Mouse (Mus musculus) neutrophil, adult 5-6 weeks (primary cell): ENCODE results near the gene Zfp704. TPM values are rescaled to one million over a fixed set of nuclear protein-coding genes. Genes with fewer than 3 reads are reported as not detected.

Experiments
- ATAC-seq: fragments of 151-379, 151-347 bp; 2 replicates; pipeline ENCODE4 v1.8.0; 2017; ENCODE audit warnings: mild to moderate bottlenecking, moderate TSS enrichment; ENCODE audit not compliant: insufficient number of reproducible peaks, poor library complexity, low FRiP score, severe bottlenecking; ENCODE audit errors: extremely low read depth
- total RNA-seq: library from RNA; stranded (forward); fragments of 200-1000 nt; gene quantifications from 2 replicates; pipeline ENCODE4 v1.2.3, GENCODE M21; 2017

Gene Zfp704
- total RNA-seq, 1 experiment from 2014 or later = 0.70 TPM

GRCm38 (mm10) chr3:9523081-9523932 is 86.6 kb downstream of the Zfp704 start:
- ATAC-seq = no peak

DNA sequence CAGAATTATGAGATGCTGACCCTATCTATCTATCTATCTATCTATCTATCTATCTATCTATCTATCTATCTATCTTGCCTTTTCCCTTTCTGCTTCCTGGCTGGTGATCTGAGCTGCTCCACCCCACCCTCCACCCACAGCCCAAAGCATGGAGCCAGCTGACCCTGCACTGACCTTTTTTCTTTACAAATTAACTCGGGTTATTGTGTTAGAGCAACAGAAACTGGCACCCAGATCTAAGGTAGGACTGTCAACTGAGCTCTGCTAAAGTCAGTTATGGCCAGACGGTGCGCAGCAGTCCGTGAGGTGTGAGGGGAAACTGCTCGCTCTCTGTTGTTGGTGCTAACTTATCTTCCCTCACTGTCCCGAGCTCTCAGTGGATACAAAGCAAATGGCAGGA is 87.9 kb downstream of the Zfp704 start:
- ATAC-seq = no peak

DNA sequence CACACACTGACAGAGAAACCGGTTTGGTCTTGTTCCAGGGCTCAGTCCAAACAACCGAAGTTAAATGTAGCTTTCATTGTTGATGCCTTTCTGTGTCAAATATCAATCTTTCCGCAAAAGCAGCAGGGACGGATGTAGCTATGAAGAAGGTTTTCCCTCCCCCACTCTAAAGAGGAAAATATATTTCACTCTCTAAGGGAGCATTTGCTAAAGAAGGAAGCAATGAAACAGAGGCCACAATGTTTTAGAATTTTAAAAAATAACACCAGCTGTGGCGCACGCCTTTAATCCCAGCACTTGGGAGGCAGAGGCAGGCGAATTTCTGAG is 89.2 kb downstream of the Zfp704 start:
- ATAC-seq = no peak

DNA sequence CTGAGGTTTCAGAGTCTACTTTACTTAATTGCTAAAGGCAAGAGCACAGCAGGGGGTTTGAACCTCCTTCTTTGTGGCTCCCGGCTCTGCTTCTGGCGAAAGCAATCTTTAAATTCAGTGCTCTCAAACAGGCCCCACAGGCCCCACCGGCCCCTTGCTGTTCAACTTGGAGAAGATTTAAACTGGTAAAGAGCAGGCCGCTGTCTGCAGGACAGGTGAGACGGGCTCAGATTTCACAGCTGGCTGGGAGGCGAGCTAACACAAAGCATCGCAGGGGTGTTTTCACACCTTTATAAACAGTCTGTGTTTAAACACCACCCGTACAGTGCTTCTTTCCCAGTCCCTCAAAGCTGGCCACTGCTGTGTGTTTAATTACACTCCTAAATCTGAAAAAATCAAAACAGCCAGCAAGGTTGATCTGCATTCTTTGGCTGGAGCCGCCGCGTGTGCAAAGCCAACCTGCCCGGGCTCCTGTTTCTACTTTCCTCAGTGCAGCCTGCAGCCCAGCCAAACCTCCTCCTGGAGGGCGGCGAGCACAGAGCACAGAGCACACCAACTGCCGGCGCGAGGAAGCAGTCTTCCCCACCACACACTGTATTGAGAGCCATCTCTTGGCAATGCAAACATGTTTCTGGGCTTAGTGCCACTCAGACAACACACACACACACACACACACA is 89.7 kb downstream of the Zfp704 start:
- ATAC-seq = no peak; the same call in 1 of the 2 replicates

DNA sequence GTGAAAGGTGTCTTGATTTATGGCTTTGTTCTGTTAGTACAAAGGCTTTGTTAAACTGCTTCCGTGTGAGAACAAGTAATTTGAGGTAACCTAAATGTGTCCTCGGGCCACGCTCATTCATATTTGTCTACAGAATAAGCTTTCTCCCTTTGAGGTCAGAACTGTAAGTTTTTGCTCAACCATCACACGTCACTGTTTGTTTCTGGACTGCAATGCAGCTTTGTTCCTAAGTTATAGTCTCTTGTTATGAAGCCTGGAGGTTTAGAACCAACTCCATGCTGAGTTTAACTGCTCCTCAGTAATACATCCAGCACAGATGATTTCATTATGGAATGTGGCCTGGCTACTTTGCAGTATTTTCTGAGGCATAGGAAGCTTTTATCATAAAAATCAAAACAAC is 90.4 kb downstream of the Zfp704 start:
- ATAC-seq = no peak

DNA sequence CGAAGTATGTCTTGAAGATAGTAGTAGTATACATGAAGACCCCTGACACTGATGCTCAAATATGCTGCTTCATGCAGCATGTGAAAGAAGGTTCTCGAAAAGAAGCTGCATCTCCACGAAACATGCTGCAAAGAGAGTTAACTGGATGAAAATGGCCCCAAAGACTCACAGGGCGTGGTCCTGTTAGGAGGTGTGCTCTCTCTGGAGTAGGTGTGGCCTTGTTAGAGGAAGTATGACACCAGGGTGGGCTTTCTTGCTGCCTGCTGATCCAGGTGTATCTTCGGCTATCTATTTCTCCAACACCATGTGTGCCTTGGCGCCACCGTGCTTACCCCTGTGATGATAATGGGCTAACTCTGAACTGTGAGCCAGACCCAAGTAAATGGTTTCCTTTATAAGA is 90.9 kb downstream of the Zfp704 start:
- ATAC-seq = no peak

GRCm38 (mm10) chr3:9516119-9516855 is 93.6 kb downstream of the Zfp704 start:
- ATAC-seq = no peak

DNA sequence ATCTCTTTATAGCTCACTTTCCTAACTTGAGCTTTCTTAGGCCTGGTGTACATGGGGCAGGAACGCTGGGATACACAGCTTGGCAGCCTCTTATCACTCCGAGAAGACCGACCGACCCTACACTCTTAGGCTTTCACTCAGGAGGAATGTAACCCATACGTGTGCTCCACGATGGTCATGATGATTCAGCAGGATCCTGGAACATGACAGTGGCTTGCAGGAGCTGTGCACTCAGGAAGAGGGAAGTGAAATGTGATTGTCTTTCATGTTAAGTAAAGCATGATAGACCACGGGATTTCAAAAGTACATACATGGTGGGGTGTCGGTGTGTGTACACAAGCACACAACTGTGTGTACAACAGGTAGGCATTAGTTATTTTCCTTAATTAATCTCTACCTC is 94.4 kb downstream of the Zfp704 start:
- no peak for ATAC-seq

GRCm38 (mm10) chr3:9513703-9514110 is 96.2 kb downstream of the Zfp704 start:
- ATAC-seq = no peak

GRCm38 (mm10) chr3:9512199-9512598 is 97.7 kb downstream of the Zfp704 start:
- 0 out of 2 replicates have a peak, but pooled peaks have one; percentile 19 for ATAC-seq

- ATAC-seq = no peak
These were observed 104.1 kb downstream of the Zfp704 start for GRCm38 (mm10) chr3:9505692-9506211.

DNA sequence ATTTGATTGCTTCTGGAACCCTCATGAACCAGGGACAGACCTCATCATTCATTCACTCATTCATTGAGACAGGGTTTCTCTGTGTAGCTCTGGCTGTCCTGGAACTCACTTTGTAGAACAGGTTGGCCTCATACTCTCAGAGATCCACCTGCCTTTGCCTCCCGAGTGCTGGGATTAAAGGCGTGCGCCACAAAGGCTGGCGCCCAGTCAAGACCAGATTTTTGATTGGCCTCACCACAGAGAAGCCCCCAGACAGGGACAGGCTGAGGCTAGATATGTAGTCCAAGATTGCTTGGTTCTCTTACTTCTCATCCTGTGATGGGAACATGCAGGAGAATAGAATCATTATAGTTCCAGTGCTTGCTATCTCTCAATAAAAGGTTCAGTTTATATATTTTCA is 105.5 kb downstream of the Zfp704 start:
- ATAC-seq = no peak

DNA sequence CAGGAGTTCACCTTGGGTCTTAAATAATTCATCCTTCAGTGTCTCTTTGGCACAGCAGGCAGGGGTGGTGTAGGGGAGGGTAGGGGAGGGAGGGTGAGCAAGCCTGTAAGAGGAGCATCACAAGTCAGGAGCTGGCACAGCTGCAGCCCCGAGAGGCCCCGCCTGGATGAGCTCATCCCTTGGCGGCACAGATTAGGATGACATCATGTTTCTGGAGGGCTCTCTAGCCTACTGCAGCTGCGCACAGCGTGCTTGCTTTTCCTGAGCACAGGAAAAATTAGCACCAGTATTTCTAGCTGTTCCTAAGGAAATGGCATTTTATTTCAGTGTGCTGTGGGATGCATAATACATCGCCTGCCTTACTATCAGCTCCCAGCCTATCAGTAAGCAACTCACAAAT is 109.2 kb downstream of the Zfp704 start:
- ATAC-seq = no peak

GRCm38 (mm10) chr3:9499994-9500553 is 109.8 kb downstream of the Zfp704 start:
- ATAC-seq = peak; percentile 60; the same call in 1 of the 2 replicates

DNA sequence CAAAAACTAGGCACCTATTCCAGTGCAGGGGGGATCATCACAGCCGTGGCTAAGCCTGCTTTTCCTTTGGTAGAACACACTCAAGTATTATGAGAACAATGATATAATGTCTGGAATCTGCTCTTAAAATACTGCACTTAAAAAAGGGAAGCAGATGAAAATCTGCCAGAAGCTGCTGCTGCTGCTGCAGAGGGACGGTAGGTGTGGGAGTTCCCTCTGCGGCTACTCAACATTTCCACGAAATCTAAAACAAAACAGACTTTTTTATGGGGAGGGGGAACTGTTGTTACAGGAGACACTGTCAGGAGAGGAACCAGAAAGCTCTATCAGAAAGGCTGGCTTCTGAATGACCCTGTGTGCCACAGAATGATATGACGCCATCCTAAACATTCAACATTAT is 110.4 kb downstream of the Zfp704 start:
- no peak for ATAC-seq

- ATAC-seq = no peak
These were observed 112.6 kb downstream of the Zfp704 start for GRCm38 (mm10) chr3:9497260-9497659.

DNA sequence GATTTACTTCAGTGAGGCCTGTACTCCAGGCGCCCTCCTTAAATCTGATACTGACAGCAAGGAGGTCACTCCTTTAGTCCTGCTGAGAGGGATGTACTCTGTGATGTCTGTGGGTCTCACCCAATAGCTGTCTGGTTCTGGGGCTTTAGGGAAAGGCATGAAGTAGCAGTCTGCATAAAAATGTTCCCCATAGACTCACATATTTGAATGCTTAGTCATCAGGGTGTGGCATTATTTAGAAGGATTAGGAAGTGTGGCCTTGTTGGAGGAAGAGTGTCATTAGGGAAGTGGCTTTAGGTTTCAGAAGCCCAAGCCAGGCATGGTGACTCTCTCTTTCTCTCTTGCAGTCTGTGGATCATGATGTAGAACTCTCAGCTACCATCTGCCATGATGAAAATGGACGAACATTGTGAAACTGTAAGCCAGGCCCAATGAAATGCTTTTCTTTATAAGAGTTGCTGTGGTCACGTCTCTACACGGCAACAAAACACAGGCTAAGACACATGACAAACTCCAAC is 118.1 kb downstream of the Zfp704 start:
- no peak for ATAC-seq

GRCm38 (mm10) chr3:9487644-9488043 is 122.2 kb downstream of the Zfp704 start:
- ATAC-seq = no peak

DNA sequence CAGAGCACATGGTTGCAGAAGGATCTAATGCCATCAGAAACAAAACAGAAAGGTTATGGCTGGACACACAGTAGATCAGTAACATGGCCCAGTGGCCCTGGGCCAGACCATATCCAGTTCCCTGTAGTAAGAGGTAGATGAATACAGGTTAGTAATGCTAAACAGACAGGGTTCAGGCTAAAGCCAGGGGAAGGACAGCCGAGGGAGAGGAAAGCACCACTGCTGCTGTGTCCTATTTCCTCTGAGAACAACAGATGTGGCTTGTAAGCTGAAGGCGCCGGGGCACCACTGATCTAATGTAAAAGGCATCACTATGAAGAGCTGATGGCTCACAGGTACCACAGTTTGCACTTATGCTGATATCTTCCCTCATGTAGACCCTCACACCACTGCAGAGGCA is 124.4 kb downstream of the Zfp704 start:
- ATAC-seq = no peak
